Mouse (Mus musculus): Measurements from ENCODE around the gene Itpr1.
A peak's percentile ranks its signal among the peaks of the same experiment; 100 is the strongest.

The Itpr1 gene

DNA sequence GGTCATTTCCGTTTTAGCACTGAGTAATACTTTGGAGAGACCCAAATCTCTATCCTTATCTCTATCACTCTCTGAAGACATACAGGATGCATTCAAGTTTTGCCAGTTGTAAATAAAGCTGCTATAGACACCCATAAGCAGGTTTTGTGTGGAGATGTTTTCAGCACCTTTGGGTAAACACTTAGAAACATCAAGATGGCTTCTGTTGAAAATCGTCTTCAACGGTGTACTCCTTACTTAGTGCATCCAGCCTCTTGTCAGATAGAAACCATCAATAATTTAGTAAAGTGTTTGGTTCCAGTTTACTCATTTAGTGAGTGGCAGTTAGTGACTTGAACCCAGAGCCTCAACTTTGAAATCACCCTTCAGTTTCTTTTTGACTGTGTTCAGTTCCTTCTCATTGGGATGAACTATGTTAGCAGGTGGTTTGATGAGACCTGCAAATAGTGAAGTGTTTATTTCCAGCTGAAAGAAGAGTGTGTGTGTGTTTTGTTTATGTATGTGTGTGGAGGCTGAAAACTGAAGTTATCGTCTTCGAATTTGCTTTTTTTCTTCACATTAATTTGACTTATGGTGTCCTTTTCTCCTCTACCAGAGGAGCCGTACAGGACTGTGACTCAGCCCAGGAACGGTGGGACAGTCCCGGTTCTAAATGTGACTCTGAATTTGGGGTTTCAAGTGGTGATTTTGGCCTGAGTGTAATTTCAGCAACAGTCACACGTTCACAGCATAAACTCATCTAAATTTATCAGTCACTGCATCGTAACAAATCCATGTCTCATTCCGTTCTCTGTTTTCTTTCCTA lies 66.1 kb downstream of the Itpr1 start:
- no peak for DNase-seq (ENCODE audit: low spot score in 2 of 2)

DNA sequence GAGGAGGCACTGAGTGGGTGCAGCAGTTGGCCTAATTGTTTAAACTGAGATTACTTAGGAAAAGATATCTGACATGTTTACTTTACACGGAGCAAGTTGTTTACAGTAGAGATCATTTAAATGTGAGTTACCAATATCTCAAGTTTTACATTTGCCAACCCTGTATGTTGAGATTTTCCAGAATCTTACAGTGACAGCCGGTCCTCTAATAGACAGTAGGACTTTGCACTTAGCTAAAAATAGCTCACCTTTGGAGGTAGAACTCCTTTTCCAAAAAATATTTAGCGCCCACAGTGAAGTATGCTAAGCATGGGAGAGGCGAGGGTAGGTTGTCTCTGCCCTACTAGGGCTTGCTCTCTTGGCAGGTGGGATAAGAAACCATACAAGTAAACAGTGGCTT lies 69.2 kb downstream of the Itpr1 start:
- no peak for DNase-seq (ENCODE audit: low spot score in 2 of 2)

DNA sequence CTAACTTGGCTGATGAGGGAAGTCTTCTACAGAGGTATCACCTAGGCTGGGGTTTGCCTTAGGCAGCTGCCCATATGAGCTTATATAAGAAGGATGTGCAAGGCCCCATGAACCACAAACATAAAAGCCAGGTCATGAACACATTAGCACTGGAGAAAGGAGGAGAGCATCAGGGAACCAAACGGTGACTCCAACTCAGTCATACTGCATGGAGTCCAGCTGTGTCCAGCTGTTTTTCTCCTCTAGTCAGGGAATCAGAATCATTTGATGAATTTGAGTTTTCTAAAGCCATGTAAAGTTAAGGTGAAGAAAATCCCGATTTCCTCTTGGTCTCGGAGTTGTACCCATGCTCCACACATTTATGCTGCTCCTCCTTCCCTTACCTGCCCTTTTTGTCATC lies 69.7 kb downstream of the Itpr1 start:
- no peak for DNase-seq (ENCODE audit: low spot score in 2 of 2)

DNA sequence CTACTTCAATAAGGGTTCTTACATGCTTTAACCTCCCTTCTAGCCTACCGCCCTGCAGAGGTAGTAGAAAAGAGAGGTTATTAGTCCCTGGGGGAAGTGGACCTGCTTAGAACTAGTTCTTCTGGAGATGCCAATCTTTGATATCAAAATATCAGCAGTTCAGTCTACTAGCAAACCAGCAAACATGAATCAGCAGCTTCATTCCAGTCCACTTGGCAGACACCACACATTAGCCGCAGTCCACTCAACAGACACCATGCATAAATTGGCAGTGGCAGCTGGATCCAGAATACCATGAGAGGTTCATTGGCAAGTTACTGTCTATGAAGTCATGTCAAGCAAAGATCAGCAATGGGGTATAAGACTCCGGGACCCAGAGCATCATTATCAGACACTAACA lies 71.8 kb downstream of the Itpr1 start:
- DNase-seq (ENCODE audit: low spot score in 2 of 2), result no peak

DNA sequence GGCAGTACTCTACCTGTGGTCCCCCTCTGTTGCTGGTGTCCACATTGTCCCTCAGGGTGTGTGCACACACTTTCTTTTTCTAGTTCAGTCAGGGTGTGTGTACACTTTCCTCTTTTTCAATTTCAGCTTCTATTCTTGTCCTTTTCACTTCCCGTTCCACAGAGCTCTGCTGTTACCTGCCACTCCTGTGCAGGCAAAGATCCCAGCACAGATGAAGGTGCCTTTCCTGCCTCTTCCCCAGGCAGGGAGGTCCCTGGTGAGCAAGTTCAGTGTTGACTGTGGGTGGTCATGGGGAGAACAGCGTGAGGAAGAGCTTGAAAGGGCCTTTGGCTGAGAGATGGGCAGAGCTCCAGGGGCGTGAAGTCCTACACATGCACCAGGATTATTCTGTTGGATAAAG lies 76.1 kb downstream of the Itpr1 start:
- DNase-seq (ENCODE audit: low spot score in 2 of 2), result no peak

DNA sequence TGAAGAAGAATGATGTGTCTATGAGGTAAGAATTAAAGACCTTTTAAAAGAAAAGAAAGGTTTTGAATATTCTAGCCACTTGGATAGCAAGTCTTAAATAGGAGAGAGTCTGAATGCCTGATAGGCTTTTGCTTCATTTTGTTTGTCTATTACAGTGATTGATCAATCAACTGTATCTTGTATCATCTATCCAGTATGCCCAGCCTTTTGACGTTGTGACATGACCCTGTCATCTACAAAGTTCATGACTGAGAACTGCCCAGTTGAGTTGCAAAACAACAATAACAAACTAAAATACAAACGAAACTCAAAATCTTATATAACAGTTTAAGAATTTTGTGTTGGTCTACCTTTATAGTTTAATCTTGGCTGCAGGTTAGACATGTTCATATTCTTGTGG lies 78.1 kb downstream of the Itpr1 start:
- no peak for DNase-seq (ENCODE audit: low spot score in 2 of 2)

DNA sequence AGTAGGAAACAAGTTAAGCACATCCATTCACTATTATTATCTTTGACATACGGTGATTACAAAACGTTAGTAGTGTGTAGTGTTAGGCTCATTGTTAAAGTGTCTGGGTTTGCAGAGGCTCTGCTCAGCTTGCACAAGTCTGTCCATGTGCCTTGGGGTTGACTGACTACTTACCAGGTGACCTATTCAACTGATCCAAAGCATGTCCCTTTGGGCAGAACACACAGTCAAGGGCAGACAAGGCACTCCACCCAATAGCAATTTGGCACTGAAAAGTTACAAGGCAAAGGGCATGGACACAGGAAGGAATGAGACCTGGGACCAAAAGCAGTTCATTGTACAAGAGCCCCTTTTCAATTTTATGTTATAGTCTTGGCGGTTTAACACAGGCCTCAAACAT lies 78.7 kb downstream of the Itpr1 start:
- DNase-seq (ENCODE audit: low spot score in 2 of 2), result no peak

DNA sequence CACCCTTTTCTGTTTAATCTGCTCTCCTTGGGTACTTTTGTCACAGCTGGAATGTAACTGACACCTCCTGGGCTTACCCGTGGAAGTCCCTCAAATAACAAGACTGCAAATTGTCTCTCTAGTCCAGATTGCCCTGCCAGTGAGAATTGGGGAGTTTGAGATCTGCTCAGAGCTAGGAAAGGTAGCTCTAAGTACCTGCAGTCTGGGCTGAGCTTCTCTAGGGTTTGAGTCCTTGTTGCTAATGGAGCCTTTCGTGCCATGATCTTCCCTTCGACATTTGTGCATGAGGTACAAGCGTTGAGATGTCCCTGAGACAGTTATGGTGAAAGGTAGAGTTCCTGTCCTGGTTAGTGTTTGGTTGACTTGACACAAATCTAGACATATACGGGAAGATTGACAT lies 89.0 kb downstream of the Itpr1 start:
- DNase-seq (ENCODE audit: low spot score in 2 of 2), result no peak

DNA sequence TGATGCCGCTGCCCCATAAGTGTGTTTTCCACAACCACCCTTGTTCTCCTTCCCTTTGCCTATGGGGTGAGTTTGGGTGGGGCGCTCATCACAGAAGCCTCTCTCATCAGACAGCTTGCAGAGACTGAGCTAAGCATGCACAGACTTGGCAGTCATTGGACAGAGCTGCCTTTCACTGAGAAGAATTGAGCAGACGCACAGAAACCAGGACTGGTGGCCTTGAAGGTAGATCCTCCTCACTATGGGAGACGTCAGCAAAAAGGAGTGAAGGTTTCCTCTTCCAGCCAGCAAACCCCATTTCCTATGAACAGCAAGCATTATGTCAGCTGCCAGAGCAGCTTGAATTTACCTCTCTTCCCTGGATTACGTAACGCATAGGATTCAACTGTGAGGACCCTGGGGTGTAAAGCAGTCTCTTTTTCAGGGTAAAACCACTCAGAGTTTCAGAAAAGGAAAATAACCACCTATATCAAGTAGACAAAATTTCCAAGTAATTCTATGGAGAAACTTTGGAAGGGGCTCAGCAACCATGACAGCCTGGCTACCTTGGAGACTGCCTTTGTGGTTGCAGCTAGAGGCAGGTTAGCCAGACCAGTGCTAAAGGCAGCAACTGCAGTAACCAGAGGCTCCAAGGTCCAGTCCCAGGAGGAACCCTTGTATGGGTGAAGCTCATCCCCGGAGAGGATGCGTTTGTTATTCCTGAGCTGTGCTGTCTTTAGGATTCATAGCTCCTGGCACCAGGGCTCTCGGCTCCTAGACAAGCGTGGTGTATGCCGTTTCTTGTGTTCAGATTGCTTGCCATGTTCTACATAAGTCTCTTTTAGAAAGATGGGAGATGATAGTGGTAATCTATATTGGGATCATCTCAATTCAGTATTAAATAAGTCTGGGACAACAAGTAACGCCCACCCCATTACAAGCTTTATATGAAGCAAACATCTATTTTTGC lies 91.0 kb downstream of the Itpr1 start:
- peak in 1 of 2 experiments; percentile 66 for DNase-seq (ENCODE audit: low spot score in 2 of 2)

DNA sequence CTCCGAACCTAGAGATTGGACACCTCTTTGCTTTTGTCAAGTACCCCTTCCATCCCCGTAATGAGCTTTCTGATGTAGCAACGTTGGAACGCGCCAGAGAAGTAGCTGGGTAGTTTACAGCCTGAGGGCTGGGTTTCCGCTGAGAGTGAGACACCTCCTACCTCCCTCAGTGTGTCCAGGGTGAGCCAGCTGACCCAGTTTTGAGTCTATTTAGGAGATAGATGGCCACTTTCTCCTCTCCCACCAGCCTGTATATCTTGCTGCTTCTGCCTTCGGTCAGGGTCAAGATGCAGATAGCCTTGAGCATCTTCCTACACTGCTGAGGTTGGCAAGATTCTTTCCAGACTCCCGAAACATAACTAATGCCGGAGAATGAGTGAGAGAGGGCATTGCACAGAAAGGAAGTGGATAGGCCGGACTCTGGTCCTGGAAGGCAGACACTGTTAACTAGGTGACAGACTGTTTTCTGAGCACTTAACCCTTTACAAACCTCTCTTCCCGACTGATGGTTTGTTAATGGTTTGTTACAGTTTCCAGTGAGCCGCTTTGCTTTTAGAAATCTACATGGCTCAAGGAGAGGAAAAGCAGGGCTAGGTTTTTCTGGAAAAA lies 92.4 kb downstream of the Itpr1 start:
- no peak for DNase-seq (ENCODE audit: low spot score in 2 of 2)

DNA sequence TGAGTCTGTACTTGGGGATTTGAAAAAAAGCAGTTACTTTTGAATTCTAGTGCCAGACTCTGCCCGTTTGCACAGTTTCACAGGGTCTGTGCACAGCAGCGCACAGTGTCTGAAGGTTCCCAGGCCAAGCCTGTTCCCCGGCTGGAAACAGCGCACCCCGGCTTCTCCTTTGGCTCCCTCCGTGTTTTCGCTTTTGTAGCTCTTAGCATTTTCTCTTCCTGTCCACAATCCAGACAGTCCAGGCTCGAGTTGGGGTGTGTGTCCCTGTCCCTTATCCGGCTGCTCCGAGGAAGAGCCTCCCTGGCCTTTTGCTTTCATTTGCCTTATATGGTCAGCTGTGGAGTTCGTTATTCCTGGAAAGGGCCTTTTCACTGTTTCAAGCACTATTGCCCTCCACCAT lies 93.3 kb downstream of the Itpr1 start:
- DNase-seq (ENCODE audit: low spot score in 2 of 2), result no peak

DNA sequence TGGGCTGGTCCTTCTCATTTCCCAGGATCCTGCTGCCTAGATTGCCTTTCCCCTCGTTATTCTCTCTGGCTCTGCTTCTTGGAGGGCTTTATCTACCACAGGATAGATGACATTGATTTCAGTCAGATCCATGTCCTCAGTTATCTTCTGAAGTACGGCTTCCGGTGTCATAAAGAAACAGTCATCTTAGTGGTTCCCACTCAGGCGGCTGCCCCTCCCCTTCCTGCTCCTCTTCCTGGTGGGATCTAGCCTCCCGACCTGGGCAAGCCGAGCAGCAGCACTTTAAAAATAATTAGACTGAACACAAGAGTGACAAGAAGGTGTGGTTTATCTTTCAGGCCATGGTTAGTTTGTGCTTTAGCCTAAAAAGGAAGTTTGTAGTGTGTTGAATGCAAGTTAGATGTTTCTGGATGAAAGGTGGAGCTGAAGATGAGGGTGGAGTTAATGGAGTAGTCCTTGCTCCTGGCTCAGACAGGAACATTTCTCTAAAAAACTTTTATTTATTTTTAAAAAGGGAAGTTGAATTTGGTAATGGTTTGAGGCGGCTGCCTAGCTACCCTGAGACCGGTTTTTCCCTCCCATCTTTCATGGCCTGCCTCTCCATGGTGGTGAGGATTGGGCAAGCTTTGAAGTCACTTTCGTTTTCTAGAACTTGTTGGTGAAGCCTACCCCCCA lies 94.2 kb downstream of the Itpr1 start:
- no peak for DNase-seq (ENCODE audit: low spot score in 2 of 2)

DNA sequence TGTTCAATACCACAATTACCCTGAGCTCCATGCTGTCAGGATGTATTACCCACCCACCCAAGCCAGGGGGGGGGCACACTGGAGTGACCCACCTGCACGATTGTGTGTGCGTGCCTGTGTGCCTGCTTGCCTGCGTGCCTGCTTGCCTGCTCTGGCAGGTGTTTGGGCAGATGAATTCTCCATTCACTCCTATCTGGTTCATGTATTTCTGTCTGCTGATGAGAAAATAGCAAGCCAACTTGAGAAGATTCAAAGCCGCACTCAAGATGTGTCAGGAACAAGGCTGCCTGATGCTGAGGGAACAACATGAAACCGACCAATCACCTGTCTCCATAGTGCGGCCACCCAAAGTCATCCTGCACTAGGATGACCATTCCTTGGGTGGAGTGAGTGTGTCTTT lies 94.9 kb downstream of the Itpr1 start:
- no peak for DNase-seq (ENCODE audit: low spot score in 2 of 2)

DNA sequence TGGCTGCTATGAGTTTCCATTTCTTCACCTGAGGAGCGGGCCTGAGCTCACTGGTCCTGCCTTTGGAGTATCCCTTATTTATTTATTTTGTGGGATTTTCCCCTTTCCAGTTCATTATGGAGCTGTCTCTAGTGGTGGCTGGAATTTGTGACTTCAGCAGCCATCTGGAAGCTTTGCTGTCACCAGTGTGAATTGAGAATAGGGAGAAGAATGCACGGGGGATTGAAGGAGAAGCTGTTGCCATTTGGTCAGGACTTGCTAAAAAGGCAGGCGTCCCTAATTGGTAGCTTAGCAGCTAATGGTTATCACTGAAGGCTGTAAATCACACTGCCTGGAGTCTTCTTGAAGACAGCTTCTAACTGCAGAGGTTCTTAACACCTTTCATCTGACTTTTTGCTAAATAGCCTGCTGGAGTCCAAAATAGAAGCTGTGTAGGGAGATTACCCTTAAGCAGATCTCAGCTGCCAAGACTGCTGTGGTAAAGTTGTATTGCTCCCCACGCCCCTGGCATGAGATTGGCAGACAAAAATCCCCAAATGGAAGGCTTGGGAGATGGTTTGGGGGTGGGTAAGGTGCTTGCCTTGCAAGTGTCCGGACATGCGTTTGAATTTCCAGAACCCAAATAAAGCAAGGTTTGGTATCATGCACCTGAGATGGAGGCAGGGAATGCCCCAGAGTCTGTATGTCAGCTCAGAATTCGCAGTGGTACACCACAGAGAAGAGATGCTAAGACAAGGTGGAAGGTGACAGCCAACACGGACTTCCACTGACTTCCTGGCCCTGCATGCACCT lies 96.7 kb downstream of the Itpr1 start:
- DNase-seq (ENCODE audit: low spot score in 2 of 2), result peak in 1 of 2 experiments; percentile 79

DNA sequence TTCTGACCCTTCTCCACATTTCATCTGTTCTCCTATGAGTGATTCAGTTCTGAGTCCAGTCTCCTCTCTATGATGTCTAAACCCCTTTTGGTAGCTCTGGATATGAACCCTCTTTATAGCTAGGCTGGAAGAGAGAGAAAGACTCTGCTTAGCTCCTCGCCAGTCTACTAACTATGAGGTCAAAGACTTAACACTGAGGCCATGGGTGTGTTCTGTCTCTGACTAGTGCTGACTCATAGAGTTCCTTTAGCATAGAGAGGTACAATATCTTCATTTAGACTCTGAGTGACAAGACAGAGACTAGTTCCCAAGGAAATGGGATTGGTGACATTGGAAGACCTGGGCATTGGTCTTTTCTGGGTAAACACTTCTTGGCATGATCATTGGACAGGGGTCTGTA lies 100.2 kb downstream of the Itpr1 start:
- no peak for DNase-seq (ENCODE audit: low spot score in 2 of 2)

DNA sequence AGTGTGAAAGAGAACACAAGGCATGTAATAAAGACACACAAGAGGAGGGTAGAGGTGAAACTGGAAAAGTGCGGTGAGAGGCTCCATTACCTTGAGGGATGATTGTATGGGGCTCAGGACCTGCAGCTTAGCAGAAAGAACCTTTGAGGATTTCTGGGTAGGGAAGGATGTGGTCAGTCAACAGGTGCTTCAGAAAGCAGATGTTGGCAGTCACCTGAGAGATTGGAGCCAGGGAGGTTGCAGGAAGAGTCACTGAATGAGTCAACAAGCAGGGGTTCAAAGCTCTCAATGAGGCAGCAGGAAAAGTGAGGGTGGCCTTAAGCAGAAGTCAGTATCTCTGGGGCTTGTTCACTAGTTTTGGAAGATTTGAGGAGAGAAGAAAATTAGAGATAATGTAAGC lies 101.1 kb downstream of the Itpr1 start:
- no peak for DNase-seq (ENCODE audit: low spot score in 2 of 2)

DNA sequence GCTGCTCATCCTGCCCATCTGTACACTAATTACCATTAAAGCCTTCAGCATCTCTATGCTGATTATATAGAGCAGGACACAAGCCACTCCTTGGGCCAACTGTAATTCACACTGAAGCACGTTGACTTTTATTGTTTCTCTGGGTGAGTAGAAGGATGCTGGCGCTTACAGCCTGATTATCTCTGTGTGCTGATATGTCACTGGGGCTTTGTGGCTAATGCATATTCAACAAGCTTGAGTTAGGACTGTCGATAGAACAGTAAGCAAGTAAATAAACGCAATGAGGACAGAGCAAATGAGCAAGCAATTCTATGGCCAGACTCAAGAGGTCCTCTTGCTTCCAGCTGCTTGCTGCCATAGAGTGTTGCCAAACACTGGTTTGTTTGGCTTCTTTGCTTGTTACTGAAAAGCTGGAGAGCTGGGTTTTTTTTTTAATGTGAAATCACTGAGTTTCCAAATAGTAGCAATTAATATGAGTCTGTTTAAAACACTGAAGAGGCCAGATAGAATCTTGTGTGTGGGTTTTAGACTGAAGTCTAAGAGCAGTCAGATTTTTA lies 103.5 kb downstream of the Itpr1 start:
- no peak for DNase-seq (ENCODE audit: low spot score in 2 of 2)

DNA sequence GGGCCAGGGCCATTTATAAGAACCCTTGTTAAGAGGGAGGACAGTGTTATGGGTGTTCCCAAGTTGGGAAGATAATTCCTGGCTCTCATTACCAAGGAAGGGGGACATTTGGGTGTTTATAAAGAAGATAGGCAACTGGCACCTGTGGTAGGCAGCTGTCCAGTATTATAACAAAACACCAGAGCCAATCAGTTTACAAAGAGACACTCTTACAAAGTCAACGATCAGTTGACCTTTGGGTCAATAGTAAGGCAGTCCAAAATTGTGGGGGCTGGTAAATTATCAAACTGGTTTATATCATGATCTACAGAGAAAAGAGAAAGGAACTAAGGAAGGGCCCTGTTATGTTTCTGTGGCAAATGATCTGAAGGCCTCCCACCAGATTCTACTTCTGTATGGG lies 104.1 kb downstream of the Itpr1 start:
- DNase-seq (ENCODE audit: low spot score in 2 of 2), result no peak

DNA sequence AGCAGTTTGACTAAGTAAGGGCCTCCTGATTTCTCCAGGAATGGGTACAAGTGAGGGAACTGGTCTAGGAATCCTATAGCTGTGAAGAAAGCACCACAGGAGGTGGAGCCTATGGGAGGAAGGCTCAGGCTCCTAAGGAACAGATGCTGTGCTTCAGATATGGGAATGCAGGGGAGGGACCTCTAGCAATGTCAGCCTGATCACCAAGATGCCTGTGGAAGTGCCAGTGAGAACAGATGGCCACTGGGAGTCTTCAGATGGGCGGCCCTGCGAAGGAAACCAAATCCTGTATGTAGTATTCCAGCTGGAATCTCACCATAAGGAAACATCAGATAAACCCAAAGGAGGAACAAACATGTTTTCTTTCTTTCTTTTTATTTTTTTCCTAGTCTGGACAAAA lies 108.8 kb downstream of the Itpr1 start:
- peak; percentile 66 to 86 for DNase-seq (ENCODE audit: low spot score in 2 of 2)

DNA sequence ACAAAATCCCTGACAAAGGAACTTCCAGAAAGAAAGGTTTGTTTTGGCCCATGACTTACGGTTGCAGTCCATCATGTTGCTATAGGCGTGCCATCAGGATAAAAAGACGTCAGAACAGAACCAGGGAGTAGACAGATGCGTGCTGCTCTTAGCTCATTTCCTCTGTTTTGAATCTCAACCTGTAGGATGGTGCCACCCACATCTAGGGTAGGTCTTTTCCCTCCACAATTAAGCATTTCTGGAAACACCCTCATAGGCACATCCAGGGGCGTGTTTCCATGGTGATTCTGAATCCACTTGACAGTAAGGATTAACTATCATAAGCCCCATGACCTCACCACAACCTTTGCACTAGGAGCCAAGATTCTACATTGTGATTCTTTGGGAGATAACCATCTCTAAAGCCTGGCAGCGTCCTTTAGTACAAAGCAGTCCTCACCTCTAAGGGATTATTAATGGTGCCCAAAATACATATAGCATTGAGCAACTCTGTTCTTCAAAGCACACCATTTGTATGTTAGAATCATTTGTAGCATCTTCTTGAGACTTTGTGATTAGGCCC lies 111.6 kb downstream of the Itpr1 start:
- DNase-seq (ENCODE audit: low spot score in 2 of 2), result no peak

DNA sequence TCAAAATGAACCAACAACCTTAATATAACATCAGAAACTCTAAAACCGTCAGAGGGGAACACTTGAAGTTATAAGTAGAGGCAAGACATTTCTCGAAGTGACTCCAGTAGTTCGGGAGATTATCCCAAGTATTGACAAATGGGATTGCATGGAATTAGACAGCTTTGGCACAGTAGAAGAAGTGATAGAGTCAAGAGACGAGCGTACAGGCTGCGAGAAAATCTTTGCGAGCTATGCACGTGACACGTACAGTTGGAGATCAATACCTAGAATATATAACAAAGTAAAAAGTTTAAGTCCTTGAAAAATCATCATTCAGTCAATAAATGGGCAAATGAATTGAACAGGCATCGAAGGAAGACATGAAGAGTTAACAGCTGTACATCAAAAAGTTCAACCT lies 112.5 kb downstream of the Itpr1 start:
- DNase-seq (ENCODE audit: low spot score in 2 of 2), result no peak

All from frontal cortex, postnatal 36 days (tissue).